8 mouse cellular contexts compared by ENCODE assay signal in genomic region chr8:13675121-13675520, GRCm38 (mm10). TPM values are rescaled to one million over a fixed set of nuclear protein-coding genes. Genes with fewer than 3 reads are reported as not detected.
DNase-seq lines count a peak whose midpoint lies in the region; ATAC-seq and TF ChIP-seq lines count a peak whose summit lies in the region.

No protein-coding gene starts in this region.

- H3K79me3 ChIP-seq in C2C12 (ENCODE audit: low read depth), result peaks cover 62% of the 10 kb centered on the region

- ATAC-seq in heart, embryonic 16.5 days (replicated peaks; ENCODE audit: extremely low read depth, insufficient read depth, low FRiP score), result no peak
- no peak for ATAC-seq in embryonic facial prominence, embryonic 14.5 days (ENCODE audit: low read depth)
- no peak for ATAC-seq in liver, embryonic 14.5 days (ENCODE audit: insufficient read depth)

- WGBS in heart, embryonic 16.5 days, result 45% methylated on average over 4 of the region's 4 CpGs
- 57% methylated on average over 4 of the region's 4 CpGs for WGBS in embryonic facial prominence, embryonic 14.5 days
- WGBS in liver, embryonic 14.5 days (ENCODE audit: insufficient replicate concordance), result 11% methylated on average over 4 of the region's 4 CpGs

- TF ChIP-seq CTCF in C2C12 (IDR thresholded peaks at IDR 0.05; ENCODE audit: control insufficient read depth, insufficient read depth, insufficient read length), result no peak
- TF ChIP-seq CTCF in liver, embryonic 14.5 days (IDR thresholded peaks at IDR 0.05; ENCODE audit: low read depth), result no peak

- H3K27me3 ChIP-seq in heart, embryonic 16.5 days (ENCODE audit: control insufficient read depth, insufficient read depth, low read length), result no peaks in the 10 kb centered on the region
- no peaks in the 10 kb centered on the region for H3K27me3 ChIP-seq in C2C12 (ENCODE audit: control insufficient read depth, insufficient read depth, insufficient read length)
- H3K27me3 ChIP-seq in embryonic facial prominence, embryonic 14.5 days (replicated peaks; ENCODE audit: control insufficient read depth, insufficient read depth, low read length), result peaks cover 4% of the 10 kb centered on the region; the same call in 1 of the 2 replicates
- no peaks in the 10 kb centered on the region for H3K27me3 ChIP-seq in liver, embryonic 14.5 days (ENCODE audit: control insufficient read depth, insufficient read depth, low read length)

- H3ac ChIP-seq in C2C12 (ENCODE audit: control insufficient read depth, insufficient read length, low read depth), result peak overlapping the region; percentile 19

- H3K9me3 ChIP-seq in heart, embryonic 16.5 days (replicated peaks; ENCODE audit: control insufficient read depth, low read length), result no peaks in the 10 kb centered on the region
- H3K9me3 ChIP-seq in embryonic facial prominence, embryonic 14.5 days (ENCODE audit: control insufficient read depth, low read length), result no peaks in the 10 kb centered on the region
- H3K9me3 ChIP-seq in liver, embryonic 14.5 days (ENCODE audit: control insufficient read depth, low read length), result no peaks in the 10 kb centered on the region

- TF ChIP-seq EP300 in liver, embryonic 14.5 days (IDR thresholded peaks at IDR 0.05; ENCODE audit: low read depth), result no peak

- peak overlapping the region; percentile 79 for H3K4me3 ChIP-seq in heart, embryonic 16.5 days (ENCODE audit: low read length)
- H3K4me3 ChIP-seq in C2C12 (ENCODE audit: insufficient read depth, poor library complexity, severe bottlenecking), result peak overlapping the region; percentile 81
- H3K4me3 ChIP-seq in embryonic facial prominence, embryonic 14.5 days (ENCODE audit: low read depth, low read length), result peak overlapping the region; percentile 85
- H3K4me3 ChIP-seq in liver, embryonic 14.5 days (ENCODE audit: insufficient read depth in 1 of 2, low read depth in 2 of 2, low read length in 2 of 2), result peak overlapping the region; percentile 75 to 86

- H3K4me1 ChIP-seq in heart, embryonic 16.5 days (ENCODE audit: control insufficient read depth, insufficient read depth, low read length), result peaks cover 56% of the 10 kb centered on the region
- peaks cover 14% of the 10 kb centered on the region; the same call in 1 of the 2 replicates for H3K4me1 ChIP-seq in embryonic facial prominence, embryonic 14.5 days (ENCODE audit: control insufficient read depth, insufficient read depth, low read length)
- H3K4me1 ChIP-seq in liver, embryonic 14.5 days (replicated peaks; ENCODE audit: control insufficient read depth in 2 of 2, insufficient read depth in 2 of 2, low read length in 1 of 2), result peaks cover 23 to 53% of the 10 kb centered on the region in 2 experiments

- no peak for DNase-seq in heart, postnatal 14 days
- no peak for DNase-seq in embryonic facial prominence, embryonic 14.5 days (ENCODE audit: low spot score)
- no peak for DNase-seq in liver, embryonic 14.5 days (ENCODE audit: low read depth in 3 of 3, low spot score in 3 of 3)
- no peak for DNase-seq in adrenal gland, adult 2 months
- DNase-seq in adrenal gland, postnatal 10 days, result no peak
- no peak for DNase-seq in adrenal gland, adult (ENCODE audit: inconsistent age in 2 of 2, low spot score in 1 of 2)

- peak overlapping the region; percentile 73 for H3K27ac ChIP-seq in heart, embryonic 16.5 days (ENCODE audit: low read length)
- H3K27ac ChIP-seq in embryonic facial prominence, embryonic 14.5 days (replicated peaks; ENCODE audit: low read depth, low read length), result peak overlapping the region; percentile 50; the same call in 1 of the 2 replicates
- no peak overlapping the region for H3K27ac ChIP-seq in liver, embryonic 14.5 days

- peak overlapping the region; percentile 82 for H3K9ac ChIP-seq in heart, embryonic 16.5 days (ENCODE audit: low read length)
- H3K9ac ChIP-seq in embryonic facial prominence, embryonic 14.5 days (ENCODE audit: low read depth, low read length), result peak overlapping the region; percentile 72
- peak overlapping the region; percentile 27 for H3K9ac ChIP-seq in liver, embryonic 14.5 days (replicated peaks)

- H3K4me2 ChIP-seq in heart, embryonic 16.5 days (ENCODE audit: low read depth, low read length), result peak overlapping the region; percentile 75
- peak overlapping the region; percentile 88 for H3K4me2 ChIP-seq in embryonic facial prominence, embryonic 14.5 days (ENCODE audit: low read depth, low read length)
- H3K4me2 ChIP-seq in liver, embryonic 14.5 days (ENCODE audit: low read depth), result peak overlapping the region; percentile 99

- H3K79me2 ChIP-seq in C2C12 (ENCODE audit: control insufficient read depth, insufficient read depth), result peaks cover 73% of the 10 kb centered on the region

- no peaks in the 10 kb centered on the region for H3K36me3 ChIP-seq in heart, embryonic 16.5 days (ENCODE audit: control insufficient read depth, insufficient read depth)
- H3K36me3 ChIP-seq in C2C12 (ENCODE audit: control insufficient read depth, insufficient read depth), result peaks cover 8% of the 10 kb centered on the region
- no peaks in the 10 kb centered on the region for H3K36me3 ChIP-seq in embryonic facial prominence, embryonic 14.5 days (ENCODE audit: control insufficient read depth, insufficient read depth, low read length)
- no peaks in the 10 kb centered on the region for H3K36me3 ChIP-seq in liver, embryonic 14.5 days (replicated peaks; ENCODE audit: control insufficient read depth, insufficient read depth, low read depth)

- intact Hi-C loops in heart, postnatal 14 days (cut with DNase I), result loop anchor here (5.0 kb wide), 4 partner anchors 33 to 123 kb away; no protein-coding TSS in a partner anchor

TF ChIP-seq in C2C12, 6 proteins besides CTCF, POLR2A, EP300 and RAD21:
- TF ChIP-seq MYOG (IDR thresholded peaks at IDR 0.05; ENCODE audit: control insufficient read depth, extremely low read depth, insufficient read length) (no peak), MYOD1 (IDR thresholded peaks at IDR 0.05; ENCODE audit: control insufficient read depth, insufficient read length, low read depth) (no peak), CEBPB (IDR thresholded peaks at IDR 0.05; ENCODE audit: low read depth) (no peak), FOSL1 (IDR thresholded peaks at IDR 0.05; ENCODE audit: insufficient read depth, low read length, poor library complexity, severe bottlenecking) (no peak), USF1 (IDR thresholded peaks at IDR 0.05; ENCODE audit: low read depth) (no peak), MAX (IDR thresholded peaks at IDR 0.05) (no peak)

RNA-seq across cellular contexts. Expression of gene Rasa3, which starts 2.3 kb away (rescaled TPM):
- polyA plus RNA-seq in heart, embryonic 16.5 days (2015; fragmentation: Nextera tagmentation; extraction: Ambion mirVana), result 26.9 and 27.4 TPM in 2 replicates
- total RNA-seq in heart, postnatal 14 days (2021), result 10 to 100 TPM; 22.2 to 22.6 TPM
- polyA plus RNA-seq in C2C12 (2012; fragmentation: generic; extraction: Trizol), result 67.0 TPM
- 39.4 and 40.2 TPM in 2 replicates for polyA plus RNA-seq in embryonic facial prominence, embryonic 14.5 days (2014; fragmentation: Nextera tagmentation; extraction: Ambion mirVana)
- polyA plus RNA-seq in liver, embryonic 14.5 days (2012; rRNA removed), result 7.8 and 10.1 TPM in 2 replicates
- polyA plus RNA-seq in liver, embryonic 14.5 days (2014; fragmentation: Nextera tagmentation; extraction: Ambion mirVana), result 15.8 and 17.0 TPM in 2 replicates
- 10 to 100 TPM; 27.4 to 35.9 TPM for total RNA-seq in adrenal gland, adult 2 months (2021)
- 25.8 and 38.6 TPM in 2 replicates for polyA plus RNA-seq in adrenal gland, adult 2 months (2012; rRNA removed)
- 10 to 100 TPM; 32.5 to 39.5 TPM for total RNA-seq in adrenal gland, postnatal 10 days (2021)

RNA-seq across cellular contexts. Expression of gene Cfap97d2, which starts 30.6 kb away (rescaled TPM):
- polyA plus RNA-seq in heart, embryonic 16.5 days (2015; fragmentation: Nextera tagmentation; extraction: Ambion mirVana), result 0.20 TPM in 1 of 2 replicates, not detected in the other
- total RNA-seq in heart, postnatal 14 days (2021), result not detected
- not detected for polyA plus RNA-seq in C2C12 (2012; fragmentation: generic; extraction: Trizol)
- polyA plus RNA-seq in embryonic facial prominence, embryonic 14.5 days (2014; fragmentation: Nextera tagmentation; extraction: Ambion mirVana), result 0.10 and 0.25 TPM in 2 replicates
- 0.02 TPM in 1 of 2 replicates, not detected in the other for polyA plus RNA-seq in liver, embryonic 14.5 days (2012; rRNA removed)
- polyA plus RNA-seq in liver, embryonic 14.5 days (2014; fragmentation: Nextera tagmentation; extraction: Ambion mirVana), result not detected in 2 replicates
- total RNA-seq in adrenal gland, adult 2 months (2021), result not detected
- 0.13 and 0.45 TPM in 2 replicates for polyA plus RNA-seq in adrenal gland, adult 2 months (2012; rRNA removed)
- total RNA-seq in adrenal gland, postnatal 10 days (2021), result under 1 TPM in 1 of 2 experiments, not detected in 1; 0.30 TPM

Comparison
In these comparisons a context has a peak if more than half of its experiments do, and no peak if none do; other contexts are left out.
1. H3K9ac ChIP-seq: peak in every context shown above with its lines; median percentile 82 in heart, embryonic 16.5 days; 72 in embryonic facial prominence, embryonic 14.5 days; 27 in liver, embryonic 14.5 days.